Mouse (Mus musculus): ENCODE results near the gene Olfr414. TPM values are rescaled to one million over a fixed set of nuclear protein-coding genes. Genes with fewer than 3 reads are reported as not detected.

Olfr414 gene
- total and polyA plus RNA-seq, 2 experiments from 2014 or later = not detected

DNA sequence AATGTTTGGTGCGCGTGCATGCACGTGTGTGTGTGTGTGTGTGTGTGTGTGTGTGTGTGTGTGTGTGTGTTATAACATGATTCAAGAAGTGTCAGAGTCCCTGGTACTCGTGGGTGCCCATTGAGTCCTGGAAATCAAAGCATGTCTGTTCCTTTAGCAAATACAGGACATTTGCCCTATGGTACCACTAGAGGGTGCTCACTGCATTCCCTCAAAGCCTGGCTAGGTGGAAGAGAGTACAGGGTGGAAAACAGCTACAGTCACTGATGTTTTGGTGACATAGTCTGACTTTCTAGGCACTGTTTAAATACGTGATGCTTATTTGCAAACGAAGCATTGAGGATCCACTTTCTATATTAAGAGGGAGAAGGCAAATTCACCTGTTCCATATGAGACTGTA is 45.9 kb downstream of the Olfr414 start:
- Histone ChIP-seq H3K4me2 (ENCODE audit: low read depth, low read length) (no peak overlapping the region), H3K9ac (replicated peaks; ENCODE audit: low read depth, low read length) (no peak overlapping the region), H3K4me3 (ENCODE audit: low read depth, low read length) (no peak overlapping the region), H3K36me3 (replicated peaks; ENCODE audit: control insufficient read depth, insufficient read depth, low read length) (no peaks in the 10 kb centered on the region), H3K27me3 (ENCODE audit: control insufficient read depth, insufficient read depth, low read length) (no peaks in the 10 kb centered on the region), H3K9me3 (replicated peaks; ENCODE audit: control insufficient read depth, low read length) (no peaks in the 10 kb centered on the region), H3K27ac (ENCODE audit: low read depth) (no peak overlapping the region), H3K4me1 (ENCODE audit: control insufficient read depth, insufficient read depth) (no peaks in the 10 kb centered on the region)
- peak; percentile 41 for DNase-seq (ENCODE audit: low spot score)
- TF ChIP-seq CTCF (IDR thresholded peaks at IDR 0.05; ENCODE audit: low read depth) (peak; percentile 95), EP300 (IDR thresholded peaks at IDR 0.05; ENCODE audit: low read depth) (no peak)
- ATAC-seq (ENCODE audit: insufficient read depth, low read depth) = no peak
- 8% methylated on average over 6 of the region's 6 CpGs for WGBS

DNA sequence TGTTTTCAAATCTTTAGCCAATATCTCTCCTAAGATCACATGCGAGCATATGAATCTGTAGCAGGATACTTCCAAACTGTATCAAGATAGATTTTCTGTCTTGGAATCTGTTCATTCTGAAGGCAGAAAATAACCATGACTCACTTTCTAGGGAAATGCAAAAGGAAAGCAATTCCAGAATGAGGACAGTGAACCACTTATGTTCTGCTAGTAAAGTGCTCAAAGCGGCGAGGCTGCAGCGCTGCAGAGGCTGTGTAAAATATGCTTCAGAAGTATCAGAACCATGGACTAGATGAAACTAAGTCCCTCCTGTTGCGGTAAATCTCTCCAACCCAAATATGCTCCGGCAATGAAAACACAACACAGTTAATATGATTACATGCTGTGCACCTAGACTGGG is 58.7 kb downstream of the Olfr414 start:
- WGBS = 86% methylated on average over 6 of the region's 6 CpGs
- TF ChIP-seq EP300 (IDR thresholded peaks at IDR 0.05; ENCODE audit: low read depth) = no peak
- TF ChIP-seq CTCF (IDR thresholded peaks at IDR 0.05; ENCODE audit: low read depth) = no peak
- no peak for DNase-seq (ENCODE audit: low spot score)

More for the DNA sequence above, 58.7 kb downstream of the Olfr414 start:
- no peak overlapping the region for H3K27ac ChIP-seq (ENCODE audit: low read depth)
- no peaks in the 10 kb centered on the region for H3K9me3 ChIP-seq (replicated peaks; ENCODE audit: control insufficient read depth, low read length)
- no peaks in the 10 kb centered on the region for H3K4me1 ChIP-seq (ENCODE audit: control insufficient read depth, insufficient read depth)
- no peaks in the 10 kb centered on the region for H3K27me3 ChIP-seq (ENCODE audit: control insufficient read depth, insufficient read depth, low read length)
- no peak overlapping the region for H3K4me3 ChIP-seq (ENCODE audit: low read depth, low read length)
- H3K9ac ChIP-seq (replicated peaks; ENCODE audit: low read depth, low read length) = no peak overlapping the region
- ATAC-seq (ENCODE audit: insufficient read depth, low read depth) = no peak
- no peak overlapping the region for H3K4me2 ChIP-seq (ENCODE audit: low read depth, low read length)
- no peaks in the 10 kb centered on the region for H3K36me3 ChIP-seq (replicated peaks; ENCODE audit: control insufficient read depth, insufficient read depth, low read length)

Other genes starting within 250 kb of the Olfr414 start
- not detected in 2 replicates for gene Olfr419, start 172.0 kb upstream of the Olfr414 start, total RNA-seq (2014; rRNA removed; ENCODE audit: low replicate concordance)
- gene Olfr419, start 172.0 kb upstream of the Olfr414 start, polyA plus RNA-seq (2015; fragmentation: Nextera tagmentation; extraction: Ambion mirVana) = not detected in 2 replicates
- not detected in 2 replicates for gene Mptx1, start 93.5 kb upstream of the Olfr414 start, total RNA-seq (2014; rRNA removed; ENCODE audit: low replicate concordance)
- not detected in 2 replicates for gene Mptx1, start 93.5 kb upstream of the Olfr414 start, polyA plus RNA-seq (2015; fragmentation: Nextera tagmentation; extraction: Ambion mirVana)
- gene Olfr417, start 58.9 kb upstream of the Olfr414 start, total RNA-seq (2014; rRNA removed; ENCODE audit: low replicate concordance) = not detected in 2 replicates
- not detected in 2 replicates for gene Olfr417, start 58.9 kb upstream of the Olfr414 start, polyA plus RNA-seq (2015; fragmentation: Nextera tagmentation; extraction: Ambion mirVana)
- gene Olfr248, start 33.0 kb upstream of the Olfr414 start, total RNA-seq (2014; rRNA removed; ENCODE audit: low replicate concordance) = not detected in 2 replicates
- gene Olfr248, start 33.0 kb upstream of the Olfr414 start, polyA plus RNA-seq (2015; fragmentation: Nextera tagmentation; extraction: Ambion mirVana) = not detected in 2 replicates
- gene Olfr220, start 18.0 kb downstream of the Olfr414 start, total RNA-seq (2014; rRNA removed; ENCODE audit: low replicate concordance) = not detected in 2 replicates
- gene Olfr220, start 18.0 kb downstream of the Olfr414 start, polyA plus RNA-seq (2015; fragmentation: Nextera tagmentation; extraction: Ambion mirVana) = not detected in 2 replicates
- 0.27 TPM in 1 of 2 replicates, not detected in the other for gene Fmn2, start 77.8 kb downstream of the Olfr414 start, total RNA-seq (2014; rRNA removed; ENCODE audit: low replicate concordance)
- gene Fmn2, start 77.8 kb downstream of the Olfr414 start, polyA plus RNA-seq (2015; fragmentation: Nextera tagmentation; extraction: Ambion mirVana) = 0.07 and 0.10 TPM in 2 replicates